Mouse (Mus musculus) G1E (cell line): ENCODE data around the gene Ces3a. TPM values are rescaled to one million over a fixed set of nuclear protein-coding genes. Genes with fewer than 3 reads are reported as not detected.
A peak's percentile ranks its signal among the peaks of the same experiment; 100 is the strongest.
"Not testable (repeated sequence)": the region's sequence is repeated elsewhere in the genome, so short reads cannot be mapped to it uniquely, and the experiment has no call there.

Experiments
- ATAC-seq: 2 replicates; pipeline ENCODE4 v1.8.0; 2016; ENCODE audit warnings: mild to moderate bottlenecking; ENCODE audit not compliant: insufficient number of reproducible peaks, poor library complexity, low FRiP score, severe bottlenecking; ENCODE audit errors: extremely low read depth
- DNase-seq: peaks from one replicate; pipeline ENCODE4 v3.0.0; 2012; ENCODE audit warnings: low spot score
- H3K27me3 ChIP-seq: 2 replicates; pipeline ENCODE4 v1.6.1; 2012; ENCODE audit warnings: mild to moderate bottlenecking, low read length, inconsistent platforms; ENCODE audit not compliant: insufficient read depth
- H3K36me3 ChIP-seq: replicated peaks from 2 replicates; pipeline ENCODE3; 2012; ENCODE audit warnings: mild to moderate bottlenecking, inconsistent platforms
- H3K4me1 ChIP-seq: 2 replicates; pipeline ENCODE4 v1.6.1; 2012; ENCODE audit warnings: low read depth, low read length, inconsistent platforms, mixed read lengths; ENCODE audit not compliant: insufficient read depth
- H3K4me3 ChIP-seq: 2 replicates; pipeline ENCODE4 v1.5.1; 2012; ENCODE audit warnings: low read depth, mild to moderate bottlenecking, inconsistent platforms, low read length, moderate library complexity, mixed read lengths
- H3K9me3 ChIP-seq: replicated peaks from 2 replicates; pipeline ENCODE4 v1.6.1; 2012; ENCODE audit warnings: inconsistent platforms
- CTCF ChIP-seq: IDR thresholded peaks from 2 replicates; pipeline ENCODE4 v1.5.1; 2012; ENCODE audit warnings: low read depth, low read length, inconsistent platforms, mixed read lengths
- GATA1 ChIP-seq: IDR thresholded peaks from 2 replicates; pipeline ENCODE4 v1.6.1; 2012; ENCODE audit warnings: borderline replicate concordance, low read length, inconsistent platforms, mixed read lengths
- GATA2 ChIP-seq: IDR thresholded peaks from 2 replicates; pipeline ENCODE4 v1.6.1; 2012; ENCODE audit warnings: low read depth, low read length, inconsistent platforms, borderline replicate concordance
- POLR2AphosphoS5 ChIP-seq: IDR thresholded peaks from 2 replicates; pipeline ENCODE4 v1.6.1; 2012; ENCODE audit warnings: low read depth, low read length, inconsistent platforms; ENCODE audit not compliant: insufficient replicate concordance
- TAL1 ChIP-seq: conservative IDR thresholded peaks from 2 replicates; pipeline ENCODE4 v1.6.1; 2012; ENCODE audit warnings: low read depth, low read length, inconsistent platforms, mixed read lengths
- polyA plus RNA-seq: library from polyadenylated mRNA; stranded (reverse); fragments of >175 nt; gene quantifications from 2 replicates; pipeline ENCODE4 v1.2.3, GENCODE M21; 2012
- total RNA-seq, 2 experiments: library from RNA; stranded (forward) in 1 of 2; stranded (reverse) in 1 of 2; fragments of 200-1000 nt in 1 of 2; fragments of >200 nt in 1 of 2; fragmentation: Nextera tagmentation in 1 of 2; gene quantifications; 2 replicates each; pipeline ENCODE4 v1.2.3; 2014 to 2017

The Ces3a gene
- total and polyA plus RNA-seq, 3 experiments = not detected

DNA sequence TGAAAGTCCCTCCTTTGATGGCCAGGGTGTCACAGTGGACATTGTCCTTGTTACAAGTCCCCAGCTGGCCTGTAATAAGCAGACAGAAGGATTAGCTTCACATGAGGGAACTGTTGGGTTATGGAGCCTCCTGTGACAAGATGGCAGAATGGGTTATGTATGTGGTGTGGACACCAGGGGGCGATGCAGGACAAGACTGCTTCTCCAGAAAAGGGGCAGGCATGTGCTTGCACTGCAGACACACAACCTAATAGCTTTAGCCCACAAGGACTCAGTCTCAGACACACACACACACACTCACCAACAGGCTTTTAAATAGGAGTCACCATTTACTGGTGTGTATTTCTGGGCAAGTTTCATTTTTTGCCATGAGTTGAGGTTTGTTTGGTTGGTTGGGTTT is 18.4 kb downstream of the Ces3a start:
- ATAC-seq = peak; percentile 40; the same call in 1 of the 2 replicates
- Histone ChIP-seq H3K9me3 (no peaks in the 10 kb centered on the region), H3K4me1 (no peaks in the 10 kb centered on the region), H3K36me3 (no peaks in the 10 kb centered on the region), H3K27me3 (peaks cover 3% of the 10 kb centered on the region; the same call in 1 of the 2 replicates), H3K4me3 (no peak overlapping the region)
- no peak for TF ChIP-seq GATA2
- TF ChIP-seq GATA1 = no peak
- no peak for TF ChIP-seq CTCF
- TF ChIP-seq POLR2AphosphoS5 = no peak
- no peak for TF ChIP-seq TAL1
- DNase-seq = peak; percentile 8

DNA sequence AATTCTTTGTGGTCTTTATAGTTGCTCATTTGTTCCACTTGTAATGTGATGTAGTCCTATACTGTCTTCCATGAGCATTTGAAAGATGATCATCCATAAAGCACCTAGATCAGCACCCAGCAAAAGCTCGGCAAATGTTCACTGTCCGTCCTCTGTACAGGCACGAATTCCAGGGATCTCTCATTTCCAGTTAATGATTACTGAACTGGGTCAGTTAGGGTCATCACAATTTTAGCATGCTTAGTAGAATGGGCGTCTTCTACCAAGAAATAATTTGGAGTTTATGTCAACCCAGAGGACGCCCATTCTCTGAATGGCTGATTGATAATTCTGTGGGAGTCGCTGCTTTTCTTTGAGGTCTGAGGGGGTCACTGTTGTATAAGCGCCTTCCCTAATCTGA is 19.5 kb downstream of the Ces3a start:
- not testable (repeated sequence) for H3K4me1 ChIP-seq, ATAC-seq, H3K36me3 ChIP-seq, H3K27me3 ChIP-seq, H3K9me3 ChIP-seq, H3K4me3 ChIP-seq, DNase-seq

DNA sequence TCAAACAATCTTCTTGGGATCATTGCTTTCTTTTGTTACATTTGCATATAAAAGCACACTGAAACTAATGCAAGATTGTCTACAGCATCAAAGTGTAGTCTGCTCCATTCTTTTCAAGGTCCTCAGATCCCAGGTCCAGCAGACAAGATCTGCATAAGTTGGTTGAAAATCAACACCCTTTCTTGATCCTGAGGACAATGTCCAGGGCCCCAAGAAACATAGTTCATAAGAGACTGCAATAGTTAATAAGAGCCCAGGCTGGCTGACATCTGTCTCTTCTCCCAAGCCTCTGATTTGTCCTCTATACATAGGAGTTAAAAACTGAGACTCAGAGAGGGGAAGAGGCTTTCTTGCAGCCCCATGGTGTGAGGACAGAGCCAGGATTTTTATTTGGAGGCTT is 20.6 kb downstream of the Ces3a start:
- ATAC-seq = no peak
- Histone ChIP-seq H3K27me3 (peaks cover 3% of the 10 kb centered on the region; the same call in 1 of the 2 replicates), H3K4me3 (no peak overlapping the region), H3K36me3 (no peaks in the 10 kb centered on the region), H3K4me1 (no peaks in the 10 kb centered on the region), H3K9me3 (no peaks in the 10 kb centered on the region)
- TF ChIP-seq GATA2 = no peak
- TF ChIP-seq CTCF = no peak
- no peak for TF ChIP-seq TAL1
- no peak for TF ChIP-seq POLR2AphosphoS5
- TF ChIP-seq GATA1 = no peak
- DNase-seq = no peak

DNA sequence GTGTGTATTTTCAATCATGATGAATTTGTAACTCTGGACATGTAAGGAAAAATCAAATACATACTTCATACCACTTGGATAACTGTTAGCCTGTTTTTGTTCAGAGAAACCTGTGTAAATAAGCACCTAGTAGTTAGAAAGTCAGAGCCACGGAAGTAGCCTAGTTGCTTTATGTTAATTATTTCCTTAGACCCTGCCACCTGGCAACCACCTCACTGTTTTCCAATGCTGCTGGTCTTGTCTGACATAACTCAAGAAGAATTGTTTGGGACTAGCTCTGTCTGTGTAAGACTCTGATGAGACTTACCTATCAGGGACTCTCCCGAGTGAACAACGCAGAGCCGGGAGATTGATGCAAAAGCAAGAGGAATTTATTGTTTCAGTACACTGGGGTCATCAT is 28.2 kb downstream of the Ces3a start:
- H3K36me3 ChIP-seq = no peaks in the 10 kb centered on the region
- H3K9me3 ChIP-seq = no peaks in the 10 kb centered on the region
- H3K27me3 ChIP-seq = peaks cover 9% of the 10 kb centered on the region; the same call in 1 of the 2 replicates
- no peaks in the 10 kb centered on the region for H3K4me1 ChIP-seq
- H3K4me3 ChIP-seq = no peak overlapping the region
- ATAC-seq (no peak), DNase-seq (no peak)
- TF ChIP-seq POLR2AphosphoS5 = no peak
- TF ChIP-seq GATA1 = no peak
- no peak for TF ChIP-seq CTCF
- no peak for TF ChIP-seq GATA2

DNA sequence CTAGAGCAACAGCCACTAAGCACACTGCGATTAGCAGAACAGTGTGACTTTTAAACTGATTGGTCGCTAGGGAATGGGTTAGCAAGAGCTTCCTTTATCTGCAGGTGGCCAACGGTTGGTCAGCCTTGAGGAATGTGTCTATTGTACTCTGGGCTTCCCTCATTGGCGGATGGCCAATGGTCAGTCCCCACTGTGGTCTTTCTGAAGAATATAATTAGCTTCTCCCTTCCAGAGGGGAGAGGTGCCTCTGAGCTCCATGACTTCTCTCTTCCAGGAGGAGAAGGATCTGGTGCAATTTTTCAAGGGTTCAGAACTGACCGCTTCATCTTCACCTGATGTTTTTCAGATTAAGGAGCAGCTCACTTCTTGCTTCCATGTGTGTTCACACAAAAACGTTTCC is 28.7 kb downstream of the Ces3a start:
- H3K27me3 ChIP-seq = peaks cover 9% of the 10 kb centered on the region; the same call in 1 of the 2 replicates
- H3K4me3 ChIP-seq = no peak overlapping the region
- no peak for TF ChIP-seq CTCF
- TF ChIP-seq GATA1 = no peak
- no peak for TF ChIP-seq GATA2
- TF ChIP-seq POLR2AphosphoS5 = no peak
- no peak for TF ChIP-seq TAL1
- H3K36me3 ChIP-seq = no peaks in the 10 kb centered on the region
- ATAC-seq (no peak), DNase-seq (no peak)
- H3K9me3 ChIP-seq = no peaks in the 10 kb centered on the region
- no peaks in the 10 kb centered on the region for H3K4me1 ChIP-seq

DNA sequence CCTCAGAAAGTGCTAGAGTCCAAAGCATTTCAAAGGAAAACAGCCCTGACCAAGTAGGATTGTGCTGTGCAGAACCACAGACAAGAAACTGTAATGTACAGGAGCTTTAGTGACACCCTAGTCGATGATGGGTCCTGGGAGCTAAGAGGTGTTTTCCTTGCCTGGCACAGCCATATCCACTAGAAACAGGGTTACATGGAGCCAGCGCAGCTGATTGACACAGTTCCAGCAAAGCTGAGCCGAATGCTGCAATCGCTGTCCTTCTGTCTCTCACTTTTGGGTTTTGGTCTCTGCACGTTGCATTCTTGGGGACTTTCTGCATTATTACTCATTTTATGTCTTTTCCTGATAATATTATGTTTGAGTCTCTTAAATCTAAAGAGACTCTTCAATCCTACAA is 30.2 kb downstream of the Ces3a start:
- no peaks in the 10 kb centered on the region for H3K9me3 ChIP-seq
- TF ChIP-seq GATA1 (no peak), CTCF (no peak), TAL1 (no peak), GATA2 (no peak), POLR2AphosphoS5 (no peak)
- no peaks in the 10 kb centered on the region for H3K4me1 ChIP-seq
- no peak for ATAC-seq
- no peaks in the 10 kb centered on the region for H3K36me3 ChIP-seq
- no peak overlapping the region for H3K4me3 ChIP-seq
- H3K27me3 ChIP-seq = peaks cover 9% of the 10 kb centered on the region; the same call in 1 of the 2 replicates
- no peak for DNase-seq

DNA sequence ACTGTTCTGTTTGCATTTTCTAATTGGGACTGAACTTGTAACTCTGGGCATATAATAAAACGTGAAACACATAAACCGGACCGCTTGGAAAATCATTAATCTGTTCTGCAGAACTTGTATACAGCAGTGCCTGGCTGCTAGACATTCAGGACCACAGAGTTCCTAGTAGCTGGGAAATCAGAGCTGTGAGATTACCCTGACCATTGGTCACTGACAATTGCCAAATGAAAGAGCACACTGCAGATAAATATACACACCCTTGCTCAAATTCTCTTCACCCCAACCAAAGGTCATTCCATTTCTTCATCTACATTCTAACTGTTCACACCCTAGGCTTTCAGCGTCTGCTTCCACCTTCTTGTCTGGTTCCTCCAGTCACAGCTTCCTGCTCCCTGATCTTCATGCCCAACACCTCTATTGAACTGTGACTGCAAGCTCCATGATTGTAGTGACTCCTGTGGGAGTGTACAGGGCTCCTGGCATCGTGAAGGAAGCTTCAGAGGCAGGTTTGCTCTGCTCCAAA is 32.5 kb downstream of the Ces3a start:
- peaks cover 9% of the 10 kb centered on the region; the same call in 1 of the 2 replicates for H3K27me3 ChIP-seq
- TF ChIP-seq POLR2AphosphoS5 (no peak), GATA1 (no peak), GATA2 (no peak), CTCF (no peak), TAL1 (no peak)
- no peaks in the 10 kb centered on the region for H3K36me3 ChIP-seq

More for the DNA sequence above, 32.5 kb downstream of the Ces3a start:
- Histone ChIP-seq H3K4me3 (no peak overlapping the region), H3K9me3 (no peaks in the 10 kb centered on the region), H3K4me1 (no peaks in the 10 kb centered on the region)
- ATAC-seq = no peak
- DNase-seq = no peak
